Mouse (Mus musculus) lung, adult 2 months (tissue): ENCODE measurements around the gene Dpy30.

Experiments used
- CTCF ChIP-seq: fragments of 200-500 bp; IDR thresholded peaks from 2 replicates; pipeline ENCODE4 v1.5.1; 2011; ENCODE audit warnings: mild to moderate bottlenecking, low read length, control low read depth; ENCODE audit not compliant: insufficient read depth
- POLR2A ChIP-seq: fragments of 200-500 bp; IDR thresholded peaks from 2 replicates; pipeline ENCODE4 v1.6.1; 2011; ENCODE audit warnings: low read depth, mild to moderate bottlenecking, control low read depth, low read length, borderline replicate concordance; ENCODE audit errors: extremely low read depth

- TF ChIP-seq CTCF = no peak
- no peak for TF ChIP-seq POLR2A
Observed at GRCm38 (mm10) chr17:74363592-74363991, 39.8 kb upstream of the Dpy30 start.
